Mouse (Mus musculus): ENCODE data around the gene Slc7a15. TPM values are rescaled to one million over a fixed set of nuclear protein-coding genes. Genes with fewer than 3 reads are reported as not detected.
A peak's percentile ranks its signal among the peaks of the same experiment; 100 is the strongest.
"Not testable (repeated sequence)": the region's sequence is repeated elsewhere in the genome, so short reads cannot be mapped to it uniquely, and the experiment has no call there.

The Slc7a15 gene
- polyA plus RNA-seq (2014; fragmentation: Nextera tagmentation; extraction: Ambion mirVana) = not detected in 2 replicates

GRCm38 (mm10) chr12:8598966-8599365, at the start of gene Slc7a15:
Gene Slc7a15 (minus strand): TSS chr12:8599066.
- H3K4me2 ChIP-seq (ENCODE audit: low read depth, low read length); ATAC-seq (ENCODE audit: low read depth); H3K36me3 ChIP-seq (ENCODE audit: control insufficient read depth, insufficient read depth, low read length); H3K9ac ChIP-seq (ENCODE audit: low read depth, low read length); H3K9me3 ChIP-seq (ENCODE audit: control insufficient read depth, low read length); H3K27ac ChIP-seq (replicated peaks; ENCODE audit: low read depth, low read length); H3K4me1 ChIP-seq (ENCODE audit: control insufficient read depth, insufficient read depth, low read length); DNase-seq (ENCODE audit: low spot score); H3K4me3 ChIP-seq (ENCODE audit: low read depth, low read length); H3K27me3 ChIP-seq (replicated peaks; ENCODE audit: control insufficient read depth, insufficient read depth, low read length): not testable (repeated sequence)
- 93% methylated on average over 7 of the region's 7 CpGs for WGBS

DNA sequence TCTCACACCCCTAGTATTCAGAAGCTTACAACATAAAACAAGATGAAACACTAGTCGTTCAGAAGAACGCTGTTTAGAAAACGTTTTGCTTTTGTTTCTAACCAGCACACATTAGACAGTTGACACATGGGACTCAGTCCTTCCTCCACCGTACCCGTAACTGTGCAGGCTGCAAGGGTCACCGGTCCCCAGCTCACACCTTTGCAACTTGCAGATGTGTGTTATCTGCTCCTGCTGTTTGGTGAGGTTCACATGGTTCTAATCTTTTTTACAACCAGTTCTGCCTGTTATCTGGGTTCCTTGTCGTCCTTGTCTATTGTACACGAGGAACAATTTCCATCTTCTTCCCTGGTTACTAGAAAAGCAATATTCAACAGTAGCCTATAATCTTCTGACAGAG, 49.3 kb upstream of the Slc7a15 start:
- H3K4me3 ChIP-seq (ENCODE audit: low read depth, low read length); H3K27ac ChIP-seq (replicated peaks; ENCODE audit: low read depth, low read length); ATAC-seq (ENCODE audit: low read depth); H3K9me3 ChIP-seq (ENCODE audit: control insufficient read depth, low read length); H3K4me2 ChIP-seq (ENCODE audit: low read depth, low read length); DNase-seq (ENCODE audit: low spot score); H3K36me3 ChIP-seq (ENCODE audit: control insufficient read depth, insufficient read depth, low read length); H3K4me1 ChIP-seq (ENCODE audit: control insufficient read depth, insufficient read depth, low read length); H3K27me3 ChIP-seq (replicated peaks; ENCODE audit: control insufficient read depth, insufficient read depth, low read length); H3K9ac ChIP-seq (ENCODE audit: low read depth, low read length): not testable (repeated sequence)
- WGBS = 72% methylated on average over 8 of the region's 8 CpGs

- 4% methylated on average over 10 of the region's 10 CpGs for WGBS
- Histone ChIP-seq H3K4me1 (ENCODE audit: control insufficient read depth, insufficient read depth, low read length) (no peaks in the 10 kb centered on the region), H3K9me3 (ENCODE audit: control insufficient read depth, low read length) (no peaks in the 10 kb centered on the region), H3K27ac (replicated peaks; ENCODE audit: low read depth, low read length) (0 out of 2 replicates have a peak overlapping the region, but pooled peaks have one; percentile 98), H3K9ac (ENCODE audit: low read depth, low read length) (peak overlapping the region; percentile 95), H3K4me2 (ENCODE audit: low read depth, low read length) (peak overlapping the region; percentile 57), H3K27me3 (replicated peaks; ENCODE audit: control insufficient read depth, insufficient read depth, low read length) (no peaks in the 10 kb centered on the region), H3K36me3 (ENCODE audit: control insufficient read depth, insufficient read depth, low read length) (no peaks in the 10 kb centered on the region), H3K4me3 (ENCODE audit: low read depth, low read length) (peak overlapping the region; percentile 88)
- ATAC-seq (ENCODE audit: low read depth) (peak; percentile 35; the same call in 1 of the 2 replicates), DNase-seq (ENCODE audit: low spot score) (no peak)
Measured at GRCm38 (mm10) chr12:8641425-8641735, 42.5 kb upstream of the Slc7a15 start.

DNA sequence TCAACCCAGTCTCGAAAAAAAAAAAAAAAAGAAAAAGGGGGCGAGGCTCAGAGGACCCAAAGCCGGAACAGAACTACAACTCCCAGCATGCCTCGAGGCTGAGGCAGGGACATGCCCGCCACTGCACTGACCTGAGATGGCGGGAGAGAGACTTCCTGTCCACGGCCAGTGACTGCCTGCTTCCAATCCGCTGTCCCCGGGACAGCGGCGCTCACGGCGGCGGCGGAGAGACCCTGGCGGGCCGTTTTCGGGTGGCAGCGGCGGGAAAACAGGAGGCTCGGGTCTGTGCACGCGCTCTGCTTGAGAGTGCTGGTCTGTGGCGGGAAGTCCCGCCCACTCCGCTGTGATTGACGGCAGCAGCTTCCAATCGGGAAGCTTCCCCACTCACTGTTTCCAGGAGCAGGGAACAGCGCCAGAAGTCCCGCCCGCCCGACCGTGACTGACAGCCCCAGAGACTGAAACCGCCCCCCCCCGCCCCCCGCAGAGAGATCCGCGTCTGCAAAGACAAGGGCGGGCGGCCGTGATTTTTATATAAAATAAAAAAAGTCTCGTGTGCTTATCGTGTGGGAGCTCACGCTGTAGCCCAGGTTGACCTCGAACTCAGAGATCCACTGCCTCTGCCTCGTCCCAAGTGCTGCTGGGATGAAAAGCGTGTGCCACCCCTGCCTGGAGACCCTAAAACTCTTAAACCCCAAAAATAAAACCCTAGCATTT, 42.0 kb upstream of the Slc7a15 start:
- H3K4me2 ChIP-seq (ENCODE audit: low read depth, low read length) = peak overlapping the region; percentile 57
- no peaks in the 10 kb centered on the region for H3K9me3 ChIP-seq (ENCODE audit: control insufficient read depth, low read length)
- H3K4me1 ChIP-seq (ENCODE audit: control insufficient read depth, insufficient read depth, low read length) = no peaks in the 10 kb centered on the region
- peak overlapping the region; percentile 95 for H3K9ac ChIP-seq (ENCODE audit: low read depth, low read length)
- peak; percentile 99 for ATAC-seq (ENCODE audit: low read depth)
- H3K36me3 ChIP-seq (ENCODE audit: control insufficient read depth, insufficient read depth, low read length) = no peaks in the 10 kb centered on the region
- H3K27me3 ChIP-seq (replicated peaks; ENCODE audit: control insufficient read depth, insufficient read depth, low read length) = no peaks in the 10 kb centered on the region
- peak overlapping the region; percentile 88 for H3K4me3 ChIP-seq (ENCODE audit: low read depth, low read length)
- H3K27ac ChIP-seq (replicated peaks; ENCODE audit: low read depth, low read length) = peak overlapping the region; percentile 98
- WGBS = 0% methylated on average over 45 of the region's 47 CpGs
- peak; percentile 98 for DNase-seq (ENCODE audit: low spot score)

- not testable (repeated sequence) for ATAC-seq (ENCODE audit: low read depth); H3K9ac ChIP-seq (ENCODE audit: low read depth, low read length); H3K27ac ChIP-seq (replicated peaks; ENCODE audit: low read depth, low read length)
Measured at GRCm38 (mm10) chr12:8640186-8640585, 41.3 kb upstream of the Slc7a15 start.

DNA sequence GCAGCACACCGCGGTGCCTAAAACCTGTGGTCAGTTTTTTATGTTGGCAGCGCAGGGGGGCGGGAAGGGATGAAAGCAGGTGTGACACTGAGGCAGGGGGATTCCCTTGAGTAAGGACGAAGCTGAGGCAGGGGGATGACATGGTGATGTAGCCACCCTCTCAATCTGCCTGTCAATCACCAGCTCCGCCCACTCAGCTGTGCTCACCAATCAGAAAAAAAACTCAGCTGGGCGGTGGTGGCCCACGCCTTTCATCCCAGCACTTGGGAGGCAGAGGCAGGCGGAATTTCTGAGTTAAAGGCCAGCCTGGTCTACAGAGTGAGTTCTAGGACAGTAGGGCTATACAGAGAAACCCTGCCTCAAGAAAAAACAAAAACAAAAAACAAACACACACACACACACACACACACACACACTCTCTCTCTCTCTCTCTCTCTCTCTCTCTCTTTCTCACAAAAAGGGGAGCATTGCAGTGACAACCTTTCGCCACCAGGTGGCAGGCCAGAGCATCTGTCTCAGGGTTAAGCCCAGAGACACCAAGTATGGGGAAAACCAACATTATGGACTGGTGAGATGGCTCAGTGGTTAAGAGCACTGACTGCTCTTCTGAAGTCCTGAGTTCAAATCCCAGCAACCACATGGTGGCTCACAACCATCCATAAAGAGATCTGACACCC, 39.7 kb upstream of the Slc7a15 start:
- H3K27me3 ChIP-seq (replicated peaks; ENCODE audit: control insufficient read depth, insufficient read depth, low read length); H3K4me3 ChIP-seq (ENCODE audit: low read depth, low read length); H3K9ac ChIP-seq (ENCODE audit: low read depth, low read length); H3K4me1 ChIP-seq (ENCODE audit: control insufficient read depth, insufficient read depth, low read length); H3K27ac ChIP-seq (replicated peaks; ENCODE audit: low read depth, low read length); H3K4me2 ChIP-seq (ENCODE audit: low read depth, low read length); H3K36me3 ChIP-seq (ENCODE audit: control insufficient read depth, insufficient read depth, low read length); H3K9me3 ChIP-seq (ENCODE audit: control insufficient read depth, low read length); ATAC-seq (ENCODE audit: low read depth): not testable (repeated sequence)
- WGBS = 70% methylated on average over 10 of the region's 10 CpGs
- DNase-seq (ENCODE audit: low spot score) = peak; percentile 58

More at GRCm38 (mm10) chr12:8640186-8640585, 41.3 kb upstream of the Slc7a15 start:
- not testable (repeated sequence) for H3K36me3 ChIP-seq (ENCODE audit: control insufficient read depth, insufficient read depth, low read length); H3K27me3 ChIP-seq (replicated peaks; ENCODE audit: control insufficient read depth, insufficient read depth, low read length); DNase-seq (ENCODE audit: low spot score); H3K9me3 ChIP-seq (ENCODE audit: control insufficient read depth, low read length); H3K4me1 ChIP-seq (ENCODE audit: control insufficient read depth, insufficient read depth, low read length)
- Histone ChIP-seq H3K4me2 (ENCODE audit: low read depth, low read length) (peak overlapping the region; percentile 57), H3K4me3 (ENCODE audit: low read depth, low read length) (peak overlapping the region; percentile 88)
- WGBS = 14% methylated on average over 2 of the region's 2 CpGs

GRCm38 (mm10) chr12:8636945-8637344, 38.1 kb upstream of the Slc7a15 start:
- WGBS = 93% methylated on average over 14 of the region's 14 CpGs
- Histone ChIP-seq H3K9me3 (ENCODE audit: control insufficient read depth, low read length) (no peaks in the 10 kb centered on the region), H3K27ac (replicated peaks; ENCODE audit: low read depth, low read length) (no peak overlapping the region), H3K36me3 (ENCODE audit: control insufficient read depth, insufficient read depth, low read length) (no peaks in the 10 kb centered on the region), H3K4me1 (ENCODE audit: control insufficient read depth, insufficient read depth, low read length) (no peaks in the 10 kb centered on the region), H3K27me3 (replicated peaks; ENCODE audit: control insufficient read depth, insufficient read depth, low read length) (no peaks in the 10 kb centered on the region), H3K4me2 (ENCODE audit: low read depth, low read length) (no peak overlapping the region), H3K4me3 (ENCODE audit: low read depth, low read length) (no peak overlapping the region), H3K9ac (ENCODE audit: low read depth, low read length) (no peak overlapping the region)
- ATAC-seq (ENCODE audit: low read depth) = no peak
- DNase-seq (ENCODE audit: low spot score) = no peak

GRCm38 (mm10) chr12:8635546-8635945, 36.7 kb upstream of the Slc7a15 start:
- no peaks in the 10 kb centered on the region for H3K4me1 ChIP-seq (ENCODE audit: control insufficient read depth, insufficient read depth, low read length)
- ATAC-seq (ENCODE audit: low read depth) (no peak), DNase-seq (ENCODE audit: low spot score) (no peak)
- no peak overlapping the region for H3K4me3 ChIP-seq (ENCODE audit: low read depth, low read length)
- H3K4me2 ChIP-seq (ENCODE audit: low read depth, low read length) = no peak overlapping the region
- WGBS = 95% methylated on average over 4 of the region's 4 CpGs
- no peaks in the 10 kb centered on the region for H3K9me3 ChIP-seq (ENCODE audit: control insufficient read depth, low read length)
- no peaks in the 10 kb centered on the region for H3K27me3 ChIP-seq (replicated peaks; ENCODE audit: control insufficient read depth, insufficient read depth, low read length)
- no peak overlapping the region for H3K9ac ChIP-seq (ENCODE audit: low read depth, low read length)
- H3K36me3 ChIP-seq (ENCODE audit: control insufficient read depth, insufficient read depth, low read length) = no peaks in the 10 kb centered on the region
- no peak overlapping the region for H3K27ac ChIP-seq (replicated peaks; ENCODE audit: low read depth, low read length)

- 91% methylated on average over 1 of the region's 1 CpGs for WGBS
- no peak overlapping the region for H3K27ac ChIP-seq (replicated peaks; ENCODE audit: low read depth, low read length)
- H3K27me3 ChIP-seq (replicated peaks; ENCODE audit: control insufficient read depth, insufficient read depth, low read length) = no peaks in the 10 kb centered on the region
- DNase-seq (ENCODE audit: low spot score) (no peak), ATAC-seq (ENCODE audit: low read depth) (no peak)
- no peak overlapping the region for H3K4me3 ChIP-seq (ENCODE audit: low read depth, low read length)
- H3K9me3 ChIP-seq (ENCODE audit: control insufficient read depth, low read length) = no peaks in the 10 kb centered on the region
- no peaks in the 10 kb centered on the region for H3K36me3 ChIP-seq (ENCODE audit: control insufficient read depth, insufficient read depth, low read length)
- no peak overlapping the region for H3K9ac ChIP-seq (ENCODE audit: low read depth, low read length)
- H3K4me1 ChIP-seq (ENCODE audit: control insufficient read depth, insufficient read depth, low read length) = no peaks in the 10 kb centered on the region
- no peak overlapping the region for H3K4me2 ChIP-seq (ENCODE audit: low read depth, low read length)
Measured at GRCm38 (mm10) chr12:8634306-8634705, 35.4 kb upstream of the Slc7a15 start.
